Mouse (Mus musculus): ENCODE measurements around the gene Lamtor2. TPM values are rescaled to one million over a fixed set of nuclear protein-coding genes. Genes with fewer than 3 reads are reported as not detected.
A peak's percentile ranks its signal among the peaks of the same experiment; 100 is the strongest.

The Lamtor2 gene
- total RNA-seq, 2 experiments from 2014 or later, result 70.9 to 104 TPM

DNA sequence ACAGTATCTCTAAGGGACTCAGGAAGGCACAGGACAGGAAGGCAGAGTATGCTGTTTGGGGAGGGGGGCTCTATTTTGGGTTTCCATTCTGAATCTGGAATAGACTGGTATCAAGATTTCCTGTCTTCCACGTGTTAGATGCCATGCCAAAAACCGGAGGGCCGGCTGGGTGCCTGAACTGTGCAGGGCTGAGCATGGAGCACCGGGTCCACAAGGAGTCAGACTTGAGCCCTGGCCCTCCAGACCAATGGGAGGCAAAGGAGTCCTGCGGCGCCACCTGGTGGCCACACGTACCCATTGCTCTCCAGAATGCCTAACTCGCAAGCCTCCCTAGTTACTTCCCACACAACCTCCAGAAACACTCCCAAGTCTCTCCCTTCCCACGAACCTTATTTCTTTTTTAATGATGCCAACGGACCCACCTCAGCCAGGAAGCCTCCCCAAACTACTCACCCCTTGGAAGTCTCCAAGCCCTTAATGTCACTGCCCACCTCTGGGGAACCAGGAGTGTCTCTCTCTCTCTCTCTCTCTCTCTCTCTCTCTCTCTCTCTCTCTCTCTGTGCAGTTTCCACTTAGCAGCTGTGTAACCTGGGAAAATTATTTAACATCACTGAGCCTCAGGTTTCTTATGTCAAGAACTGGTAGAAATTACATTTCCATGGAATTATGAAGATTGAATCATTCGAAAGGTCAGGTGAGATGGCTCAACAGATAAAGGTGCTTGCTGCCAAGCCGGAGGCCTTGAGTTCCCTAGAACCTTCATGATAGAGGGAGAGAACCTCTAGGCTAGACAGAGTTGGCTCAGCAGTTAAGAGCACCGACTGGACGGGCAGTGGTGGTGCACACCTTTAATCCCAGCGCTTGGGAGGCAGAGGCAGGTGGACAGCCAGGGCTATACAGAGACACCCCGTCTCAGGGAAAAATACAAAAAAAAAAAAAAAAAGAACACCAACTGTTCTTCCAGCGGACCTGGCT, 26.4 kb downstream of the Lamtor2 start:
- Histone ChIP-seq H3K4me3 (no peak overlapping the region), H3K27ac (peak overlapping the region; percentile 56)
- intact Hi-C loops (cut with DNase I), result loop anchor here (1.0 to 5.0 kb wide), 2 partner anchors 42 to 119 kb away; no protein-coding TSS in a partner anchor
- TF ChIP-seq CTCF (IDR thresholded peaks at IDR 0.05), result no peak
- DNase-seq, result peak; percentile 92

DNA sequence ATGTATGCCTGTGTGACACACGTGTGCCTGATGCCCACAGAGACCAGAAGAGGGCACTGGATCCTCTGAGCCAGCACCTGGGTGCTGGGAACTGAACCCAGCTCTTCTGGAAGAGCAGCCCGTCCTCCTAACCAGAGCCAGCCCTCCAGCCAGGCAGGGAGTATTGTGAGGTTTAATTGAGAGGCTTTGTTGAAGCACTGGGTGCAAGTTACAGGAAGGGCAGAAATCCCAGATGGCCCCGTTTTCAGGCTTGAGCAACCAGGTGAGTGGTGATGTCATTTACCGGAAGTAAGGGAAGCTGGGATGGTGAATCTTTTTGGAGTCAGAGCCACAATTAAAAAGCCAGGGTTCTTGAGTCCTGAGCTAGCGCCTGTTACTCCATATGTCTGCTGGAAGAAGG, 27.9 kb downstream of the Lamtor2 start:
- H3K27ac ChIP-seq, result no peak overlapping the region
- no peak for DNase-seq
- intact Hi-C loops (cut with DNase I), result loop anchor here (5.0 kb wide), 1 partner anchor 118 kb away; no protein-coding TSS in a partner anchor
- no peak for TF ChIP-seq CTCF (IDR thresholded peaks at IDR 0.05)
- no peak overlapping the region for H3K4me3 ChIP-seq

DNA sequence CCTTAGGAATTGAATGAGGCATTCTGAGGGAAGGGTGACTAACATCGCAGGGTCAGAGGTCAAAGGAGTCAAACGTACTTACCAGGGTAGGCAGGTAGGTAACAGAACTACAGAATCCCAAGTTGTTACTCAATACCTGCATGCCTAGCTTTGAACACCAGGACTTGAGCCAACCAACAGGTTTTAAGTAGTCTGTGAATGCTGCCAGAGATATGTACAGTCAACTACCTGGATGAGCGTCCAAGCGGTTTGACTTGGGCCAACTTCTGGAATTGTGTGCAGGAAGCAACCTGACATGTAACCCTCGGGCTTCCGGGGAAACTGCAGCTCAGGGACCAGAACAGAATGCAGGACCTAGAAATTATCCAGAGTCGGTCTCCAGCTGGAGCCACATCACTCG, 29.8 kb downstream of the Lamtor2 start:
- intact Hi-C loops (cut with DNase I), result no loop called here
- Histone ChIP-seq H3K27ac (no peak overlapping the region), H3K4me3 (no peak overlapping the region)
- no peak for TF ChIP-seq CTCF (IDR thresholded peaks at IDR 0.05)
- no peak for DNase-seq

DNA sequence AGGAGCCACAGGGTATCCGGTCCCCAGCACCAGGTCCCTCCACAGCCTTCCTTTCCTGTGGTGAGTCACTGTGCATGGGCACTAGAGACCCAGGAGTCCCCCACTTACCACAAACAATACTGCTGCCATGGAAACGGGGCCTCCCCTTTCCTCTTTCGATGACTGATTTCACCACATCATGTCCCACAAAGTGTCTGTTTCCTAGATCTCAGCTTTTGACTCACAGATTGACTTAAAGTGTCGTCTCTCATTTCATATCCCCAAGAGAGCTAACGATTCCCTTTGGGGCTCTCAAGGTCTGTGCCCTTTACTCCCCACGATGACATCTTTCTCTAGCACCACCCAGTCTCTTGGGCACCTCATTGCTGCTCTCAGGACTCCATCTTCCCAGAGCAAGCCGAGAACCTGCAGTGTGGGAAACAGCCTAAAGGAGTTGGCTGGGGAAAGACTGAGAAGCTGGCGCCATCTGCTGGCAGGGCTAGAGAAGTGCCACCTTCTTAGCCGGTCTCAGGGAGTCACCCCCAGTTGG, 31.0 kb downstream of the Lamtor2 start:
- peak; percentile 84 for DNase-seq
- TF ChIP-seq CTCF (IDR thresholded peaks at IDR 0.05), result no peak
- intact Hi-C loops (cut with DNase I), result loop anchor here (1.0 kb wide), 2 partner anchors 34 to 39 kb away; no protein-coding TSS in a partner anchor

DNA sequence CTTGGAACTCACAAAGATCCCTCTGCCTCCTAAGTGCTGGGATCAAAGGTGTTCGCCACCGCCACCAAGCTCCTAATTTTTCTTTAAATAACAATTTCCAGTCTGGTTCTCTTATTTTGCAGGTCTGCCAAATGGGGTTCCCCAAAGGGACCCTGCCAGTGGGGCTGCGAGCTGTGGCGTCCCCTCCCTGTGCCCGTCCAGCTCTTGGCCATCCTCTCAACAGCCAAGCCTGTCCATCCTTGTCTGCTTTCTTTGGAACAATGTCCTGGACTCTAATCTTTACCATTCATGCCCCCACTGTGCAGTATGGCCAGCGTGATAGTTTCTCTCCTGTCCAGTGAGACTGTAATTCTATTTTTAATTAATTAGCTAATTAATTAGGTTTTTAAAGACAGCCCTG, 31.7 kb downstream of the Lamtor2 start:
- intact Hi-C loops (cut with DNase I), result no loop called here

More for the DNA sequence above, 31.0 kb downstream of the Lamtor2 start:
- Histone ChIP-seq H3K27ac (0 out of 2 replicates have a peak overlapping the region, but pooled peaks have one; percentile 6), H3K4me3 (no peak overlapping the region)

DNA sequence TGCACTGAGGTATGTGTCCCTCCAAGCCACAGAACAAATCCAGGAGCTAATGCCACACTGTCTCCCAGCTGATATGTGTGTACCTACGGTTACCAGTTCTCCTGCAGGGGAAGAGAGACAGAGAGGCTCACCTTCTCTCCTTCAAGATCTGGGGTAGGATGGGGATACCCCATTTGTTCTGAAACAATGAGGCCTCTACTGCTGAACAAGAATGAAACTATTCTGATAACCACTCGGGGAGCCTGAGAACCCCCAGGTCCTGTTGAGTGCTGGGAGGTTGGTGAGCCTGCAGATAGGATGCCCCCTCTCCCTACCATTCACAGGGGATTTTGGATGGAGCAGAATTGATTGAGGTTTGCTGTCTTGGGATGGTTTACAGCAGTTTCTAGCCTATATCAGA, 32.8 kb downstream of the Lamtor2 start:
- DNase-seq, result no peak
- intact Hi-C loops (cut with DNase I), result no loop called here
- no peak for TF ChIP-seq CTCF (IDR thresholded peaks at IDR 0.05)
- no peak overlapping the region for H3K27ac ChIP-seq
- H3K4me3 ChIP-seq, result no peak overlapping the region

More for the DNA sequence above, 31.7 kb downstream of the Lamtor2 start:
- Histone ChIP-seq H3K4me3 (no peak overlapping the region), H3K27ac (no peak overlapping the region)
- DNase-seq, result no peak
- no peak for TF ChIP-seq CTCF (IDR thresholded peaks at IDR 0.05)

DNA sequence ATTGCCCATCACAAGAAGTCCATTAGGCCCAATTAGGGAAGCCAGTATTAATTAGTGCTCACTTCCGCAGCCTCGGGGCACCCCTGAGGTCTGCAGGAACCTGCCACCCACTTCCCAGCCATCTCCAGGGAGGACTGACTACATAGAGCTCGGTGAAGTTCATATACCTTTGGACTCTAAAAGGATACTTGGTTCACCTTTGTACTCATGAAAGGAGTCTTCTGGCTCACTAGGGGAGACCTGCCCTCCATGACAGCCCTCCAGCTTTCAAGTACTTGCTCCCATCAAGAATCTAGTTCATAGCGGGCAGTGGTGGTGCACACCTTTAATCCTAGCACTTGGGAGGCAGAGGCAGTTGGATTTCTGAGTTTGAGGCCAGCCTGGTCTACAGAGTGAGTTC, 34.5 kb downstream of the Lamtor2 start:
- Histone ChIP-seq H3K27ac (no peak overlapping the region), H3K4me3 (no peak overlapping the region)
- TF ChIP-seq CTCF (IDR thresholded peaks at IDR 0.05), result no peak
- DNase-seq, result no peak
- intact Hi-C loops (cut with DNase I), result no loop called here

DNA sequence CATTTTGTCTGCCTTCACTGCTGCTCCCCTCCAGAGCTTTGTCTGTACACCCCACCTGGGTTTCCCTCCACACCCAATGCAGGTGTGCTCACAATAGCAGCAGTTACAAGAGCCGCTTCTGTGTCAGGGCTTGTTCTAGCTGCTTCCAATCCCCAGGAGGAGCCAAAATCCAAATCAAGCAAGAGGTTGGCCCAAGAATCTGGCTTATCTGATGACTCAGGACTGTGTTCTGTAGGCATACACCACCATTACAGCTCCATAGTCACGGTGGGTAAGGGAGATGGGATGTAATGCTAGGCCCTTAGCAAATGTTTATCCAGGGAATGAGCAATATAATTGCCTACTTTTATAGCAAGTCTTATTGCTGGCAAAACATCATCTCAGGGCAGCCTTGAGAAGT, 36.5 kb downstream of the Lamtor2 start:
- Histone ChIP-seq H3K4me3 (no peak overlapping the region), H3K27ac (no peak overlapping the region)
- intact Hi-C loops (cut with DNase I), result no loop called here
- DNase-seq, result no peak
- no peak for TF ChIP-seq CTCF (IDR thresholded peaks at IDR 0.05)

DNA sequence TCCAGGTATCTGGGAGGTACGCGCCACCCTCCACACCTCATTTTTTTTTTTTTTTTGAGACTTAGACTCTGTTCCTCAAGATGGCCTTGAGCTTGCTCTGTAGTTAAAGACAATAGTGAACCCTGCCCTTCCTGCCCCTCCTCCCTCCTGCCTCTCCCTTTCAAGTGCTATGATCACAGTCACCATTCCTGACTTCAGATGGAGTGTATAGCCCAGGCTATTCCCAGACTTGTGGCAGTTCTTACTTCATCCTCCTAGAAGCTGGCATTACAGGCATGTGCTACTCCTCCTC, 37.8 kb downstream of the Lamtor2 start:
- no peak for TF ChIP-seq CTCF (IDR thresholded peaks at IDR 0.05)
- Histone ChIP-seq H3K4me3 (no peak overlapping the region), H3K27ac (no peak overlapping the region)
- intact Hi-C loops (cut with DNase I), result no loop called here
- no peak for DNase-seq

DNA sequence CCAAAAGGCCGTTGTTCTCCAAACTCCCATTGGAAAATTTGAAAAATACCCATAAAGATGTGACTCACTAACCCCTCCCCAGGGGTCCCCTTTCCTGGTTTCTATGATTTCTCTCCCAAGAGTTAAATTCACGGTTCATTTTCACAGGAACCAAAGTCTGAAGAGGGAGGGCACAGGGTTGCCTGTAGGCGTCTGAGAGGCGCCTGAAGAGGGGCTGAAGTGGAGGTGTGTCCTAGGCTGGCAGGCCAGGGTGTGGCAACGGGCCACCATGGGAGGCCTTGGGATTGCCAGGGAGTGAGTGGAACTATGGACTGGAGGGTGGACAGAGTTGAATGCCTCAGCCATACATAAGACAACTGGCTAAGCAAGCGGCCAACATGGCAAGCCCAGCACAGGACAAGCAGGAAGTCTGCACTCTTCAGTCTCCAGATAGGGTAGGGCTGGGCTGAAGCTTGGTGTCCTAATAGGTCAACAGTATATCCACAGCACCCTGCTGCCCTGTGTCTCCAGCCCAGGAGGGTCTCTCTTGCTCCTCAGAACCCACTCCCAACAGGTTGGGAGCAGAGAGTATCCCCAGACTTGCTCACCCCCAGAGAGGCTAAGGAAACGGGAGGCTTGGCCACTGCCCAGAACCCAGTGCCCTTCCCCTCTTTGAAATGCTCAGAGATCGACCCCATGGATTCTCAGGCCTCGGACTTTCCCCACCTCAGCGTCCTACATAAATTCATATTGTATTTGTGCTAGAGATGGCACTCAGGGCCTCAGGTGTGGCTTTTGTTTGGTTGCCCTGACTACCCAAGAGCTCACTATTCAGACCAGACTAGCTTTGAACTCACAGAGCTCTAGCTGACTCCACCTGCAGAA, 38.4 kb downstream of the Lamtor2 start:
- no peak overlapping the region for H3K4me3 ChIP-seq
- peak overlapping the region; percentile 83 for H3K27ac ChIP-seq
- DNase-seq, result no peak
- TF ChIP-seq CTCF (IDR thresholded peaks at IDR 0.05), result no peak
- intact Hi-C loops (cut with DNase I), result no loop called here

DNA sequence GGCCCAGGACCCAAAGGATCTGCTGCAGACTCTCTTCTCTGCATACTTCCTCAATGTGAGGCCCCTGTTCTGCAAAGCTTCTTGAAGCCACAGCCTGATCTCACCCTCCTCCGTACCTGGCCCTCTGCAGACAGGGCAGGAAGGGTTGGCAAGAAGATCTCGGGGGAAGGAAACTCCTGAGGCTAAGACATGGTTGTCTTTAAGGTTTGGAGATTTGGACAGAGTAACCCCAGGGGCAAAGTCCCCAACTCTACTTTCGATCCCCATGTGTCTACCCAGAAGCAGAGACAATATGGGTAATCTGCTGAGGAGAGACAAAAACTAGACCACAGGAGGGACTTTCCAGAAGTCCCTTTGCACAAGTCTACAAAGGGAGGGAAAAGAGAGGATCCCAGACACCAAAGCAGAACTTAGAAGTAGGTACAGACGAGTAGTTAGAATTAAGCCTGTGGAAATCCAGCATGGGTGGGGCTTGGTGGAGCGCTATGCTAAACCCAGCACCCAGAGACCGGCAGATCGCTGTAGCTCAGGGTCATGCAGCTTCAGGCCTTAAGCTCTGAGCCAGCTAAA, 39.2 kb downstream of the Lamtor2 start:
- no peak overlapping the region for H3K4me3 ChIP-seq
- DNase-seq, result no peak
- peak overlapping the region; percentile 83 for H3K27ac ChIP-seq
- TF ChIP-seq CTCF (IDR thresholded peaks at IDR 0.05), result no peak
- intact Hi-C loops (cut with DNase I), result no loop called here

DNA sequence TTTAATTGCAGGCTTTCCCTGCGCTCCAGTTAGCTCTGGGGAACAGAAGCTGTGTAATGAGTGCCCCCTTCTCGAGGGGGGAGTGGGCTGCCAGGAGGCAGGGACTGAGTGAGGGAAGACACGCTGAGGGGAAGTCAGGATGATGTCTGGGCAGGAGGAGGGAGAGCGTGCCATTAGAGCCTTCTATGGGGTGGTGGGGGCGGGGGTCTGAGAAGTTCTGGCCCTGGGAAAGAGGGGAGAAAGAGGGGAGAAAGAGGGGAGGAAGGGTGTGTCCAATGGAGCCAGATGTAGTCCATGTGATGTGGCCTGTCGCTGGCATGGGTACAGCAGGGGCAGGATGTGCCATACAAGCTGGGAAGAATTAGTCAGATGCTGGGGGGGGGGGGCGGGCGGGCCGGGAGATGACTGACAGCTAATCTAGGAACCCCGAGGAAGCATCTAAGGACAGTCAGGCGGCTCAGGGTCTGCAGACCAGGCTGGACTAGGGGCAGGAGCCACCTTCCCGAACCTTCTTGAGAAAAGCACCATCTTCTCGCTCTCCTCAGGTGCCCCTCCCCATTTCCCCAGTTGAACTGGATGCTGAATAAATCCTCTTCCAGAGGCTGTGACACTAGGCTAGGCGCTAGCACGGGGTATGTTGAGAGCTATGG, 39.9 kb downstream of the Lamtor2 start:
- intact Hi-C loops (cut with DNase I), result no loop called here
- peak; percentile 59 for DNase-seq

More for the DNA sequence above, 39.9 kb downstream of the Lamtor2 start:
- peak overlapping the region; percentile 83 for H3K27ac ChIP-seq
- no peak for TF ChIP-seq CTCF (IDR thresholded peaks at IDR 0.05)
- H3K4me3 ChIP-seq, result no peak overlapping the region

Measured in gastrocnemius, adult 2 months (tissue).